Comparison of ENCODE assay signal across 8 mouse cellular contexts in the genomic region with DNA sequence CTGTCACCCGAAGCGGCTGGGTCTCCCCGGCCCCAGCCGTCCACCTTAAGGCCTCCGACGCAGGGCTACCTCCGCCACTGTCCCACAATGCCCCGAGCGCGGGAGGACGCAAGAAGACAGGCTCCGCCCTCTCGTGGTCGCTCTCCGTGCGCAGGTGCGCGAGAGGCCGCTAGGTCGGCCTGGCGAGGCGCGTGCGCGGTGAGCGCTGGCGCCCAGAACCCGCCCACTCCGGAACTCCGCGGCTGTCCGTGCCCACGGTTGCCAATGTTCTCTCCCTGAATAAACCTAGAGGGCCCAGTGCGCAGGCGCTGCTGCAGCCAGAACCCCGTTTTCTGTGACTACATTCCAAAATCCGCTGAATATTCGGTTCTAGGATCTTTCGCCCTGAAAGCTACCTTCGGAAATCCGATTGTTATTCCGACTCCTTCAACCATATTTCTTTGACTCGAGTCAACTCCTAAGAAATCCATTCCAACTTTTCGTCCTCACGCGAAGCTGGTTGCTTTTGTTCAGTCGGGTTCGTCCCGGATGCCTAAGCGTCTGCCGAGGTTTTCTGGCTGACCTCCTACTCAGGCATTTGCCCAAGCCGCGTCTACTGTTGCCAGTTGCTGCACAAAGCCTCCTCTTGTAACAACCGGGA. TPM values are rescaled to one million over a fixed set of nuclear protein-coding genes. Genes with fewer than 3 reads are reported as not detected.
DNase-seq lines count a peak whose midpoint lies in the region; ATAC-seq and TF ChIP-seq lines count a peak whose summit lies in the region.

Gene Ppp6r1 (minus strand): TSS at position 108 of the 640 bp plus-strand sequence.

- peak within 1 kb of the TSS; percentile 91 for H3K9ac ChIP-seq in heart, embryonic 12.5 days
- H3K9ac ChIP-seq in kidney, postnatal 0 days (ENCODE audit: low read depth, low read length), result peak within 1 kb of the TSS; percentile 95
- peak within 1 kb of the TSS; percentile 98 for H3K9ac ChIP-seq in liver, embryonic 11.5 days (ENCODE audit: low read depth, low read length)
- peak within 1 kb of the TSS; percentile 88 for H3K9ac ChIP-seq in stomach, embryonic 14.5 days (replicated peaks; ENCODE audit: low read depth, low read length)

- TF ChIP-seq CTCF in kidney, postnatal 0 days (IDR thresholded peaks at IDR 0.05; ENCODE audit: low read depth), result peak; percentile 64

- peaks cover 25% of the 10 kb centered on the region for H3K36me3 ChIP-seq in heart, embryonic 12.5 days
- peaks cover 4% of the 10 kb centered on the region; the same call in 1 of the 2 replicates for H3K36me3 ChIP-seq in kidney, postnatal 0 days (ENCODE audit: insufficient read depth, low read length)
- peaks cover 7% of the 10 kb centered on the region; the same call in 1 of the 2 replicates for H3K36me3 ChIP-seq in liver, embryonic 11.5 days (ENCODE audit: control insufficient read depth, insufficient read depth, low read length)
- peaks cover 4% of the 10 kb centered on the region; the same call in 1 of the 2 replicates for H3K36me3 ChIP-seq in stomach, embryonic 14.5 days (ENCODE audit: control insufficient read depth, insufficient read depth, low read length)

- ATAC-seq in erythroid progenitor cell, adult 5-6 weeks (replicated peaks; ENCODE audit: low FRiP score, poor library complexity, severe bottlenecking), result peak; percentile 90
- peak; percentile 98 for ATAC-seq in heart, embryonic 12.5 days (ENCODE audit: insufficient number of reproducible peaks, low FRiP score)
- peak; percentile 97 for ATAC-seq in kidney, postnatal 0 days (replicated peaks; ENCODE audit: low FRiP score, low read depth)
- peak; percentile 97 for ATAC-seq in liver, embryonic 11.5 days (replicated peaks; ENCODE audit: low FRiP score)
- ATAC-seq in stomach, embryonic 14.5 days (ENCODE audit: insufficient number of reproducible peaks, insufficient read depth, low FRiP score, low read depth), result peak; percentile 97

- peak within 1 kb of the TSS; percentile 95 for H3K4me2 ChIP-seq in heart, embryonic 12.5 days
- peak within 1 kb of the TSS; percentile 91 for H3K4me2 ChIP-seq in kidney, postnatal 0 days (ENCODE audit: low read length)
- peak within 1 kb of the TSS; percentile 89 for H3K4me2 ChIP-seq in liver, embryonic 11.5 days
- peak within 1 kb of the TSS; percentile 83 for H3K4me2 ChIP-seq in stomach, embryonic 14.5 days (replicated peaks; ENCODE audit: low read depth, low read length)

- peak within 1 kb of the TSS; percentile 71 for H3K4me3 ChIP-seq in heart, embryonic 12.5 days
- peak within 1 kb of the TSS; percentile 80 for H3K4me3 ChIP-seq in kidney, postnatal 0 days (replicated peaks; ENCODE audit: low read depth, low read length)
- H3K4me3 ChIP-seq in liver, embryonic 11.5 days (ENCODE audit: low read depth, low read length), result peak within 1 kb of the TSS; percentile 91
- H3K4me3 ChIP-seq in stomach, embryonic 14.5 days (ENCODE audit: low read depth, low read length), result peak within 1 kb of the TSS; percentile 85

- H3K4me1 ChIP-seq in heart, embryonic 12.5 days (replicated peaks), result peaks cover 44% of the 10 kb centered on the region
- H3K4me1 ChIP-seq in kidney, postnatal 0 days (replicated peaks; ENCODE audit: insufficient read depth, low read length), result peaks cover 27% of the 10 kb centered on the region; the same call in 1 of the 2 replicates
- H3K4me1 ChIP-seq in liver, embryonic 11.5 days (replicated peaks; ENCODE audit: control insufficient read depth, insufficient read depth, low read length), result peaks cover 31% of the 10 kb centered on the region
- peaks cover 28% of the 10 kb centered on the region for H3K4me1 ChIP-seq in stomach, embryonic 14.5 days (ENCODE audit: control insufficient read depth, insufficient read depth, low read length)

- under 1% methylated on average over 54 of the region's 54 CpGs for WGBS in heart, embryonic 12.5 days
- under 1% methylated on average over 54 of the region's 54 CpGs for WGBS in kidney, postnatal 0 days
- under 1% methylated on average over 54 of the region's 54 CpGs for WGBS in liver, embryonic 11.5 days
- under 1% methylated on average over 54 of the region's 54 CpGs for WGBS in stomach, embryonic 14.5 days

- H3K9me3 ChIP-seq in heart, embryonic 12.5 days (replicated peaks), result no peaks in the 10 kb centered on the region
- H3K9me3 ChIP-seq in kidney, postnatal 0 days (replicated peaks; ENCODE audit: low read length), result no peaks in the 10 kb centered on the region
- H3K9me3 ChIP-seq in liver, embryonic 11.5 days (ENCODE audit: control insufficient read depth, low read length), result no peaks in the 10 kb centered on the region
- no peaks in the 10 kb centered on the region for H3K9me3 ChIP-seq in stomach, embryonic 14.5 days (ENCODE audit: control insufficient read depth, low read depth, low read length)

- peak within 1 kb of the TSS; percentile 96 for H3K27ac ChIP-seq in heart, embryonic 12.5 days (ENCODE audit: poor library complexity, severe bottlenecking)
- peak within 1 kb of the TSS; percentile 96 for H3K27ac ChIP-seq in kidney, postnatal 0 days
- H3K27ac ChIP-seq in liver, embryonic 11.5 days (ENCODE audit: low read depth, low read length), result peak within 1 kb of the TSS; percentile 94
- H3K27ac ChIP-seq in stomach, embryonic 14.5 days (ENCODE audit: low read length), result peak within 1 kb of the TSS; percentile 96

- DNase-seq in CD4-positive helper T cell, adult 2 months (ENCODE audit: low read depth, low spot score), result peak; percentile 99
- peak; percentile 94 for DNase-seq in brain, embryonic 18.5 days (ENCODE audit: low read depth, low spot score)
- peak; percentile 98 for DNase-seq in kidney, postnatal 0 days (ENCODE audit: low spot score)
- peak; percentile 89 for DNase-seq in liver, embryonic 11.5 days (ENCODE audit: low spot score)
- peak; percentile 98 for DNase-seq in naive thymus-derived CD4-positive, alpha-beta T cell, adult 2 months (ENCODE audit: low read depth)

- H3K27me3 ChIP-seq in heart, embryonic 12.5 days (replicated peaks), result no peaks in the 10 kb centered on the region
- no peaks in the 10 kb centered on the region for H3K27me3 ChIP-seq in kidney, postnatal 0 days (ENCODE audit: insufficient read depth, low read length)
- no peaks in the 10 kb centered on the region for H3K27me3 ChIP-seq in liver, embryonic 11.5 days (replicated peaks; ENCODE audit: control insufficient read depth, insufficient read depth, low read length)
- no peaks in the 10 kb centered on the region for H3K27me3 ChIP-seq in stomach, embryonic 14.5 days (ENCODE audit: control insufficient read depth, insufficient read depth, low read length)

RNA-seq across cellular contexts. Expression of gene Ppp6r1, which starts in this region (rescaled TPM):
- 62.0 and 84.3 TPM in 2 replicates for total RNA-seq in erythroid progenitor cell, adult 5-6 weeks (2015; ENCODE audit: low replicate concordance)
- 73.6 and 85.1 TPM in 2 replicates for total RNA-seq in erythroid progenitor cell, adult 5-6 weeks (2017; ENCODE audit: low replicate concordance)
- 9.8 and 10.2 TPM in 2 replicates for polyA plus RNA-seq in heart, embryonic 12.5 days (2016; fragmentation: Nextera tagmentation; extraction: Ambion mirVana)
- 4.8 and 5.1 TPM in 2 replicates for polyA plus RNA-seq in kidney, postnatal 0 days (2015; fragmentation: Nextera tagmentation; extraction: Ambion mirVana)
- 5.6 and 6.6 TPM in 2 replicates for polyA plus RNA-seq in liver, embryonic 11.5 days (2014; fragmentation: Nextera tagmentation; extraction: Ambion mirVana)
- 10.2 and 11.7 TPM in 2 replicates for polyA plus RNA-seq in stomach, embryonic 14.5 days (2014; fragmentation: Nextera tagmentation; extraction: Ambion mirVana)

Comparison
In these comparisons a context has a peak if more than half of its experiments do, and no peak if none do; other contexts are left out.
1. Peak in every context shown above with its lines: DNase-seq, ATAC-seq, H3K4me3 ChIP-seq and H3K27ac ChIP-seq.